Mouse (Mus musculus) MEL (cell line): ENCODE results near the gene Cd9. TPM values are rescaled to one million over a fixed set of nuclear protein-coding genes. Genes with fewer than 3 reads are reported as not detected.

Experiments used
- DNase-seq: peaks from one replicate; pipeline ENCODE4 v3.0.0; 2011; ENCODE audit warnings: low read depth, low spot score
- H3K27ac ChIP-seq: 2 replicates; pipeline ENCODE4 v1.5.1; 2012; ENCODE audit warnings: low read depth, mild to moderate bottlenecking, control low read depth, low read length, moderate library complexity; ENCODE audit not compliant: control insufficient read depth
- H3K27me3 ChIP-seq, 2 experiments: fragments of 150-350 bp in 1 of 2; sonication (generic) in 1 of 2; 2 replicates each; pipeline ENCODE4 v1.6.1; 2012; ENCODE audit warnings: low read length in 2 of 2, mild to moderate bottlenecking in 2 of 2, improper control_type of control experiment in 1 of 2, moderate library complexity in 1 of 2; ENCODE audit not compliant: insufficient read depth in 2 of 2, control insufficient read depth in 1 of 2
- H3K36me3 ChIP-seq, 2 experiments: 2 replicates each; pipeline ENCODE4 v1.6.1; 2012 to 2014; ENCODE audit warnings: low read length in 2 of 2, improper control_type of control experiment in 1 of 2, inconsistent platforms in 1 of 2, mild to moderate bottlenecking in 1 of 2; ENCODE audit not compliant: insufficient read depth in 2 of 2, control insufficient read depth in 1 of 2
- H3K4me1 ChIP-seq, 2 experiments: fragments of 150-350 bp in 1 of 2; sonication (generic) in 1 of 2; 2 replicates each; pipeline ENCODE4 v1.6.1; 2012; ENCODE audit warnings: low read length in 2 of 2, improper control_type of control experiment in 1 of 2, mild to moderate bottlenecking in 1 of 2; ENCODE audit not compliant: insufficient read depth in 2 of 2, control insufficient read depth in 1 of 2
- H3K4me3 ChIP-seq, 2 experiments: fragments of 150-350 bp in 1 of 2; sonication (generic) in 1 of 2; 2 replicates each; pipeline ENCODE4 v1.5.1; 2012; ENCODE audit warnings: low read depth in 2 of 2, low read length in 2 of 2, mild to moderate bottlenecking in 2 of 2, moderate library complexity in 2 of 2, control low read depth in 1 of 2, improper control_type of control experiment in 1 of 2; ENCODE audit not compliant: control insufficient read depth in 1 of 2, insufficient read depth in 1 of 2
- H3K79me2 ChIP-seq: 2 replicates; pipeline ENCODE4 v1.6.1; 2012; ENCODE audit warnings: mild to moderate bottlenecking, low read length, moderate library complexity; ENCODE audit not compliant: control insufficient read depth, poor library complexity, insufficient read depth
- H3K9ac ChIP-seq: 2 replicates; pipeline ENCODE4 v1.6.1; 2012; ENCODE audit warnings: low read depth, mild to moderate bottlenecking, control low read depth, low read length, moderate library complexity; ENCODE audit not compliant: control insufficient read depth, poor library complexity, severe bottlenecking
- H3K9me3 ChIP-seq: fragments of 150-350 bp; sonication (generic); replicated peaks from 2 replicates; pipeline ENCODE4 v1.6.1; 2012; ENCODE audit warnings: mild to moderate bottlenecking, low read length, improper control_type of control experiment, moderate library complexity; ENCODE audit not compliant: insufficient read depth
- BHLHE40 ChIP-seq: IDR thresholded peaks from 2 replicates; pipeline ENCODE4 v1.6.1; 2012; ENCODE audit warnings: low read depth, mild to moderate bottlenecking, inconsistent platforms, low read length, improper control_type of control experiment, borderline replicate concordance
- CHD2 ChIP-seq: IDR thresholded peaks from 2 replicates; pipeline ENCODE4 v1.6.1; 2011; ENCODE audit warnings: low read length, improper control_type of control experiment
- CTCF ChIP-seq, 3 experiments: IDR thresholded peaks in 2 of 3; conservative IDR thresholded peaks in 1 of 3; 2 replicates each; pipeline ENCODE4 v1.5.1; 2011 to 2012; ENCODE audit warnings: low read length in 3 of 3, low read depth in 2 of 3, mild to moderate bottlenecking in 2 of 3, improper control_type of control experiment in 1 of 3, inconsistent platforms in 1 of 3, mixed read lengths in 1 of 3, moderate library complexity in 1 of 3; ENCODE audit not compliant: control insufficient read depth in 1 of 3, insufficient read depth in 1 of 3, poor library complexity in 1 of 3, severe bottlenecking in 1 of 3
- E2F4 ChIP-seq: IDR thresholded peaks from 2 replicates; pipeline ENCODE4 v1.6.1; 2011; ENCODE audit warnings: low read depth, low read length, improper control_type of control experiment, borderline replicate concordance
- ELF1 ChIP-seq: IDR thresholded peaks from 2 replicates; pipeline ENCODE4 v1.6.1; 2014; ENCODE audit warnings: low read depth, mild to moderate bottlenecking, inconsistent platforms, low read length, improper control_type of control experiment, moderate library complexity
- EP300 ChIP-seq, 2 experiments: IDR thresholded peaks; 2 replicates each; pipeline ENCODE4 v1.6.1; 2011; ENCODE audit warnings: improper control_type of control experiment in 2 of 2, low read length in 2 of 2, low read depth in 1 of 2, mild to moderate bottlenecking in 1 of 2
- HCFC1 ChIP-seq: IDR thresholded peaks from 2 replicates; pipeline ENCODE4 v1.6.1; 2012; ENCODE audit warnings: low read depth, mild to moderate bottlenecking, inconsistent platforms, low read length, improper control_type of control experiment, moderate library complexity
- KAT2A ChIP-seq: conservative IDR thresholded peaks from 2 replicates; pipeline ENCODE4 v1.6.1; 2012; ENCODE audit warnings: low read depth, low read length, improper control_type of control experiment, inconsistent platforms
- MEF2A ChIP-seq: IDR thresholded peaks from 2 replicates; pipeline ENCODE4 v1.6.1; 2014; ENCODE audit warnings: low read depth, mild to moderate bottlenecking, inconsistent platforms, low read length, improper control_type of control experiment; ENCODE audit not compliant: poor library complexity, insufficient replicate concordance, severe bottlenecking; ENCODE audit errors: extremely low read depth
- POLR2A ChIP-seq, 2 experiments: IDR thresholded peaks; 2 replicates each; pipeline ENCODE4 v1.6.1; 2011 to 2012; ENCODE audit warnings: low read length in 2 of 2, mild to moderate bottlenecking in 2 of 2, control low read depth in 1 of 2, improper control_type of control experiment in 1 of 2, low read depth in 1 of 2, moderate library complexity in 1 of 2; ENCODE audit not compliant: control insufficient read depth in 1 of 2, insufficient read depth in 1 of 2, poor library complexity in 1 of 2
- POLR2AphosphoS5 ChIP-seq: IDR thresholded peaks from 2 replicates; pipeline ENCODE4 v1.6.1; 2012; ENCODE audit warnings: low read depth, borderline replicate concordance, mild to moderate bottlenecking, inconsistent platforms, low read length, moderate library complexity, mixed read lengths
- RAD21 ChIP-seq: IDR thresholded peaks from 2 replicates; pipeline ENCODE4 v1.6.1; 2011; ENCODE audit warnings: mild to moderate bottlenecking, low read depth, low read length, improper control_type of control experiment
- SIN3A ChIP-seq: IDR thresholded peaks from 2 replicates; pipeline ENCODE4 v1.6.1; 2012; ENCODE audit warnings: low read length, improper control_type of control experiment, inconsistent platforms
- SMC3 ChIP-seq: IDR thresholded peaks from 2 replicates; pipeline ENCODE4 v1.6.1; 2011; ENCODE audit warnings: low read depth, low read length, improper control_type of control experiment
- TCF12 ChIP-seq: IDR thresholded peaks from 2 replicates; pipeline ENCODE4 v1.6.1; 2014; ENCODE audit warnings: low read depth, mild to moderate bottlenecking, inconsistent platforms, low read length, improper control_type of control experiment, moderate library complexity
- USF2 ChIP-seq, 2 experiments: IDR thresholded peaks; 2 replicates each; pipeline ENCODE4 v1.6.1; 2011 to 2012; ENCODE audit warnings: improper control_type of control experiment in 2 of 2, low read length in 2 of 2, borderline replicate concordance in 1 of 2, inconsistent platforms in 1 of 2, low read depth in 1 of 2, mild to moderate bottlenecking in 1 of 2; ENCODE audit not compliant: insufficient read depth in 1 of 2
- ZKSCAN1 ChIP-seq: IDR thresholded peaks from 2 replicates; pipeline ENCODE4 v1.6.1; 2012; ENCODE audit warnings: low read depth, mild to moderate bottlenecking, inconsistent platforms, low read length, improper control_type of control experiment, moderate library complexity
- ZNF384 ChIP-seq: IDR thresholded peaks from 2 replicates; pipeline ENCODE4 v1.6.1; 2012; ENCODE audit warnings: low read depth, mild to moderate bottlenecking, inconsistent platforms, low read length, improper control_type of control experiment
- polyA plus RNA-seq, 2 experiments: library from polyadenylated mRNA; stranded (reverse) in 1 of 2; unstranded in 1 of 2; fragments of >175 nt in 1 of 2; fragments of >200 nt in 1 of 2; gene quantifications; 2 replicates each; pipeline versions ENCODE4 v1.2.1 to v1.2.4; 2012; ENCODE audit warnings: low replicate concordance in 2 of 2, low read depth in 1 of 2; ENCODE audit not compliant: insufficient read length in 2 of 2, insufficient read depth in 1 of 2, missing spikeins in 1 of 2
- total RNA-seq: library from RNA; depleted of rRNA; stranded (reverse); fragments of 300-350 nt; gene quantifications from 2 replicates; pipeline ENCODE4 v1.2.3, GENCODE M21; 2012

Gene Cd9
- total and polyA plus RNA-seq, 3 experiments: 3.6 to 10.9 TPM; not detected in 1

- Histone ChIP-seq H3K9ac (no peak overlapping the region), H3K9me3 (no peaks in the 10 kb centered on the region), H3K4me3 (no peak overlapping the region), H3K79me2 (no peaks in the 10 kb centered on the region), H3K4me1 (peaks cover 0 to under 1% of the 10 kb centered on the region in 2 experiments; a peak in 2 of 4 replicates), H3K27me3 (no peaks in the 10 kb centered on the region), H3K36me3 (no peaks in the 10 kb centered on the region), H3K27ac (no peak overlapping the region)
- DNase-seq: no peak
- no peak for TF ChIP-seq E2F4
- no peak for TF ChIP-seq EP300 (IDR thresholded peaks at IDR 0.05; ENCODE audit: low read depth in 1 of 2, low read length in 2 of 2)
- no peak for TF ChIP-seq POLR2AphosphoS5
- TF ChIP-seq CTCF (IDR thresholded peaks at IDR 0.05 in 2 of 3, conservative IDR thresholded peaks at IDR 0.05 in 1 of 3; ENCODE audit: control insufficient read depth in 1 of 3, insufficient read depth in 1 of 3, low read depth in 2 of 3, low read length in 3 of 3, poor library complexity in 1 of 3, severe bottlenecking in 1 of 3): no peak
- TF ChIP-seq RAD21: no peak
- no peak for TF ChIP-seq BHLHE40
Observed at GRCm38 (mm10) chr6:125468179-125468960, 26.2 kb downstream of the Cd9 start.

- H3K4me1 ChIP-seq: no peaks in the 10 kb centered on the region
- H3K27me3 ChIP-seq: no peaks in the 10 kb centered on the region
- H3K79me2 ChIP-seq: no peaks in the 10 kb centered on the region
- H3K4me3 ChIP-seq: no peak overlapping the region
- no peak for TF ChIP-seq ELF1
- TF ChIP-seq SMC3: no peak
- no peak for TF ChIP-seq ZNF384
- TF ChIP-seq CHD2: no peak
- no peak for TF ChIP-seq HCFC1
- no peak for TF ChIP-seq SIN3A
- TF ChIP-seq MEF2A: no peak
- no peak for TF ChIP-seq KAT2A
- no peak for TF ChIP-seq TCF12
- TF ChIP-seq POLR2AphosphoS5: no peak
- TF ChIP-seq POLR2A (IDR thresholded peaks at IDR 0.05; ENCODE audit: control insufficient read depth in 1 of 2, insufficient read depth in 1 of 2, low read depth in 1 of 2, low read length in 2 of 2, poor library complexity in 1 of 2): no peak
- TF ChIP-seq USF2 (IDR thresholded peaks at IDR 0.05; ENCODE audit: borderline replicate concordance in 1 of 2, insufficient read depth in 1 of 2, low read depth in 1 of 2, low read length in 2 of 2): no peak
- TF ChIP-seq ZKSCAN1: no peak
- TF ChIP-seq, all 39 proteins: peak for 0
- Histone ChIP-seq H3K36me3 (no peaks in the 10 kb centered on the region), H3K9ac (no peak overlapping the region), H3K9me3 (no peaks in the 10 kb centered on the region), H3K27ac (no peak overlapping the region)
- no peak for DNase-seq
Observed at GRCm38 (mm10) chr6:125467301-125467715, 27.3 kb downstream of the Cd9 start.
